Mouse (Mus musculus) C2C12 (cell line): ENCODE results near the gene Rplp2.

ENCODE experiments used
- CTCF ChIP-seq: IDR thresholded peaks from one replicate; pipeline ENCODE4 v1.5.1; 2011; ENCODE audit not compliant: control insufficient read depth, insufficient read depth, insufficient read length
- MAX ChIP-seq: IDR thresholded peaks from one replicate; pipeline ENCODE4 v1.6.1; 2011; ENCODE audit warnings: mild to moderate bottlenecking, control low read depth
- MYOD1 ChIP-seq: IDR thresholded peaks from one replicate; pipeline ENCODE4 v1.6.1; 2011; ENCODE audit warnings: low read depth; ENCODE audit not compliant: control insufficient read depth, insufficient read length
- USF1 ChIP-seq: IDR thresholded peaks from one replicate; pipeline ENCODE4 v1.6.1; 2011; ENCODE audit warnings: low read depth, mild to moderate bottlenecking, control low read depth, moderate library complexity

GRCm38 (mm10) chr7:141457986-141458660 is 11.0 kb downstream of the Rplp2 start:
- peak; percentile 44 for TF ChIP-seq CTCF
- TF ChIP-seq USF1: no peak
- no peak for TF ChIP-seq MYOD1
- TF ChIP-seq MAX: no peak
